Mouse (Mus musculus): ENCODE data around the gene Ppp1r3e. TPM values are rescaled to one million over a fixed set of nuclear protein-coding genes. Genes with fewer than 3 reads are reported as not detected.
A peak's percentile ranks its signal among the peaks of the same experiment; 100 is the strongest.

Gene Ppp1r3e
- polyA plus RNA-seq, 1 experiment from 2014 or later, result 1.1 TPM

- 84% methylated on average over 4 of the region's 4 CpGs for WGBS
These were observed 26.3 kb upstream of the Ppp1r3e start for GRCm38 (mm10) chr14:54903641-54904040.

GRCm38 (mm10) chr14:54900383-54900782 lies 23.0 kb upstream of the Ppp1r3e start:
- H3K4me2 ChIP-seq, result no peak overlapping the region
- no peaks in the 10 kb centered on the region for H3K27me3 ChIP-seq (replicated peaks)
- no peak overlapping the region for H3K9ac ChIP-seq
- WGBS, result 2% methylated on average over 3 of the region's 3 CpGs
- H3K4me3 ChIP-seq, result no peak overlapping the region
- no peaks in the 10 kb centered on the region for H3K9me3 ChIP-seq
- peaks cover 29% of the 10 kb centered on the region for H3K4me1 ChIP-seq
- peak overlapping the region; percentile 45 for H3K27ac ChIP-seq (replicated peaks)
- ATAC-seq (ENCODE audit: extremely low read depth, insufficient number of reproducible peaks, low FRiP score, low TSS enrichment), result no peak
- peaks cover 57% of the 10 kb centered on the region for H3K36me3 ChIP-seq

More at GRCm38 (mm10) chr14:54903641-54904040, 26.3 kb upstream of the Ppp1r3e start:
- Histone ChIP-seq H3K4me1 (peaks cover 4% of the 10 kb centered on the region), H3K4me3 (no peak overlapping the region), H3K27me3 (replicated peaks) (no peaks in the 10 kb centered on the region), H3K4me2 (no peak overlapping the region), H3K9me3 (no peaks in the 10 kb centered on the region), H3K36me3 (peaks cover 57% of the 10 kb centered on the region), H3K27ac (replicated peaks) (no peak overlapping the region), H3K9ac (no peak overlapping the region)
- ATAC-seq (ENCODE audit: extremely low read depth, insufficient number of reproducible peaks, low FRiP score, low TSS enrichment), result no peak

- Histone ChIP-seq H3K4me2 (no peak overlapping the region), H3K9me3 (no peaks in the 10 kb centered on the region), H3K27ac (replicated peaks) (peak overlapping the region; percentile 44), H3K4me3 (no peak overlapping the region), H3K36me3 (peaks cover 42% of the 10 kb centered on the region), H3K27me3 (replicated peaks) (no peaks in the 10 kb centered on the region), H3K4me1 (peaks cover 40% of the 10 kb centered on the region), H3K9ac (peak overlapping the region; percentile 8; the same call in 1 of the 2 replicates)
- ATAC-seq (ENCODE audit: extremely low read depth, insufficient number of reproducible peaks, low FRiP score, low TSS enrichment), result no peak
- 43% methylated on average over 2 of the region's 2 CpGs for WGBS
These were observed 20.1 kb upstream of the Ppp1r3e start for GRCm38 (mm10) chr14:54897445-54897844.

GRCm38 (mm10) chr14:54894296-54895151 lies 17.2 kb upstream of the Ppp1r3e start:
- peak overlapping the region; percentile 85 for H3K4me2 ChIP-seq
- no peaks in the 10 kb centered on the region for H3K27me3 ChIP-seq (replicated peaks)
- peak overlapping the region; percentile 94 for H3K4me3 ChIP-seq
- peak overlapping the region; percentile 100 for H3K9ac ChIP-seq
- no peaks in the 10 kb centered on the region for H3K9me3 ChIP-seq
- ATAC-seq (ENCODE audit: extremely low read depth, insufficient number of reproducible peaks, low FRiP score, low TSS enrichment), result peak; percentile 68
- peak overlapping the region; percentile 96 for H3K27ac ChIP-seq (replicated peaks)
- WGBS, result 1% methylated on average over 45 of the region's 54 CpGs
- H3K36me3 ChIP-seq, result peaks cover 42% of the 10 kb centered on the region
- peaks cover 36% of the 10 kb centered on the region for H3K4me1 ChIP-seq

GRCm38 (mm10) chr14:54893651-54894181 lies 16.4 kb upstream of the Ppp1r3e start:
- Histone ChIP-seq H3K36me3 (peaks cover 34% of the 10 kb centered on the region), H3K27ac (replicated peaks) (peak overlapping the region; percentile 96), H3K4me2 (peak overlapping the region; percentile 85), H3K4me1 (peaks cover 36% of the 10 kb centered on the region), H3K4me3 (peak overlapping the region; percentile 94), H3K9me3 (no peaks in the 10 kb centered on the region), H3K27me3 (replicated peaks) (no peaks in the 10 kb centered on the region), H3K9ac (peak overlapping the region; percentile 100)
- under 1% methylated on average over 38 of the region's 38 CpGs for WGBS
- peak; percentile 98 for ATAC-seq (ENCODE audit: extremely low read depth, insufficient number of reproducible peaks, low FRiP score, low TSS enrichment)

GRCm38 (mm10) chr14:54892200-54892599 lies 14.8 kb upstream of the Ppp1r3e start, which contains the start of gene Pabpn1:
TSS of gene Pabpn1 (plus strand) at chr14:54892500.
- H3K36me3 ChIP-seq, result peaks cover 23% of the 10 kb centered on the region
- WGBS, result 94% methylated on average over 3 of the region's 3 CpGs
- ATAC-seq (ENCODE audit: extremely low read depth, insufficient number of reproducible peaks, low FRiP score, low TSS enrichment), result no peak
- peak within 1 kb of the TSS; percentile 68 for H3K4me2 ChIP-seq
- no peaks in the 10 kb centered on the region for H3K27me3 ChIP-seq (replicated peaks)
- H3K27ac ChIP-seq (replicated peaks), result peak within 1 kb of the TSS; percentile 87
- peak within 1 kb of the TSS; percentile 94 for H3K4me3 ChIP-seq
- peak within 1 kb of the TSS; percentile 76 for H3K9ac ChIP-seq
- H3K4me1 ChIP-seq, result peaks cover 30% of the 10 kb centered on the region
- no peaks in the 10 kb centered on the region for H3K9me3 ChIP-seq

- no peaks in the 10 kb centered on the region for H3K9me3 ChIP-seq
- 90% methylated on average over 11 of the region's 11 CpGs for WGBS
- no peaks in the 10 kb centered on the region for H3K27me3 ChIP-seq (replicated peaks)
- H3K9ac ChIP-seq, result peak overlapping the region; percentile 24; the same call in 1 of the 2 replicates
- H3K27ac ChIP-seq (replicated peaks), result no peak overlapping the region
- H3K4me2 ChIP-seq, result peak overlapping the region; percentile 79; the same call in 1 of the 2 replicates
- H3K4me3 ChIP-seq, result no peak overlapping the region
- peaks cover 28% of the 10 kb centered on the region for H3K36me3 ChIP-seq
- ATAC-seq (ENCODE audit: extremely low read depth, insufficient number of reproducible peaks, low FRiP score, low TSS enrichment), result no peak
- peaks cover 25% of the 10 kb centered on the region for H3K4me1 ChIP-seq
These were observed 8.0 kb upstream of the Ppp1r3e start for GRCm38 (mm10) chr14:54885309-54885708.

GRCm38 (mm10) chr14:54884022-54884712 lies 6.8 kb upstream of the Ppp1r3e start:
- Histone ChIP-seq H3K4me1 (peaks cover 25% of the 10 kb centered on the region), H3K9me3 (no peaks in the 10 kb centered on the region), H3K27me3 (replicated peaks) (no peaks in the 10 kb centered on the region), H3K27ac (replicated peaks) (peak overlapping the region; percentile 97), H3K36me3 (peaks cover 28% of the 10 kb centered on the region), H3K9ac (peak overlapping the region; percentile 95), H3K4me3 (peak overlapping the region; percentile 82), H3K4me2 (peak overlapping the region; percentile 79)
- 31% methylated on average over 21 of the region's 21 CpGs for WGBS
- no peak for ATAC-seq (ENCODE audit: extremely low read depth, insufficient number of reproducible peaks, low FRiP score, low TSS enrichment)

GRCm38 (mm10) chr14:54883154-54884021 lies 6.0 kb upstream of the Ppp1r3e start, which contains the start of the genes Bcl2l2 and Gm20521:
TSS of gene Bcl2l2 (plus strand) at chr14:54883377.
TSS of gene Gm20521 (plus strand) at chr14:54883441.
- H3K27ac ChIP-seq (replicated peaks), result peak within 1 kb of the TSS; percentile 97
- H3K27me3 ChIP-seq (replicated peaks), result 0 out of 2 replicates have a peak, but pooled peaks cover 3% of the 10 kb centered on the region
- H3K4me3 ChIP-seq, result peak within 1 kb of the TSS; percentile 82
- WGBS, result under 1% methylated on average over 27 of the region's 27 CpGs
- peak within 1 kb of the TSS; percentile 79 for H3K4me2 ChIP-seq
- H3K36me3 ChIP-seq, result peaks cover 28% of the 10 kb centered on the region
- peak; percentile 79 for ATAC-seq (ENCODE audit: extremely low read depth, insufficient number of reproducible peaks, low FRiP score, low TSS enrichment)
- H3K9ac ChIP-seq, result peak within 1 kb of the TSS; percentile 95
- no peaks in the 10 kb centered on the region for H3K9me3 ChIP-seq
- peaks cover 25% of the 10 kb centered on the region for H3K4me1 ChIP-seq

- Histone ChIP-seq H3K4me3 (peak overlapping the region; percentile 66), H3K4me1 (peaks cover 17% of the 10 kb centered on the region), H3K9me3 (no peaks in the 10 kb centered on the region), H3K4me2 (peak overlapping the region; percentile 99), H3K36me3 (no peaks in the 10 kb centered on the region), H3K27me3 (replicated peaks) (peaks cover 8% of the 10 kb centered on the region; the same call in 1 of the 2 replicates), H3K27ac (replicated peaks) (peak overlapping the region; percentile 83), H3K9ac (peak overlapping the region; percentile 83)
- WGBS, result under 1% methylated on average over 70 of the region's 72 CpGs
- ATAC-seq (ENCODE audit: extremely low read depth, insufficient number of reproducible peaks, low FRiP score, low TSS enrichment), result peak; percentile 83
These were observed 757 bp downstream of the Ppp1r3e start for GRCm38 (mm10) chr14:54876539-54877047.
